Mouse (Mus musculus) midbrain, embryonic 11.5 days (tissue): ENCODE results near the gene Nmnat2. TPM values are rescaled to one million over a fixed set of nuclear protein-coding genes. Genes with fewer than 3 reads are reported as not detected.

Source experiments
- ATAC-seq: fragments of 200-750 bp; cut with Nextera tagmentation; 2 replicates; pipeline ENCODE4 v1.8.0; 2017; ENCODE audit warnings: moderate TSS enrichment, moderate library complexity; ENCODE audit not compliant: low FRiP score
- DNase-seq: peaks from one replicate; pipeline ENCODE4 v3.0.0; 2015; ENCODE audit warnings: low spot score; ENCODE audit errors: missing footprints
- H3K27ac ChIP-seq: fragments of 300-500 bp; sonication (generic); 2 replicates; pipeline ENCODE4 v1.5.1; 2014; ENCODE audit warnings: low read depth, low read length
- H3K27me3 ChIP-seq: fragments of 300-500 bp; sonication (generic); 2 replicates; pipeline ENCODE4 v1.6.1; 2014; ENCODE audit warnings: mild to moderate bottlenecking, low read length, moderate library complexity, mixed read lengths; ENCODE audit not compliant: control insufficient read depth, insufficient read depth
- H3K36me3 ChIP-seq: fragments of 300-500 bp; sonication (generic); 2 replicates; pipeline ENCODE4 v1.6.1; 2014; ENCODE audit warnings: mild to moderate bottlenecking, low read length, moderate library complexity, mixed read lengths; ENCODE audit not compliant: control insufficient read depth, insufficient read depth
- H3K4me1 ChIP-seq: fragments of 300-500 bp; sonication (generic); 2 replicates; pipeline ENCODE4 v1.6.1; 2014; ENCODE audit warnings: low read length; ENCODE audit not compliant: control insufficient read depth, insufficient read depth
- H3K4me2 ChIP-seq: fragments of 300-500 bp; sonication (generic); 2 replicates; pipeline ENCODE4 v1.6.1; 2014; ENCODE audit warnings: mild to moderate bottlenecking, moderate library complexity
- H3K4me3 ChIP-seq: fragments of 300-500 bp; sonication (generic); 2 replicates; pipeline ENCODE4 v1.5.1; 2014; ENCODE audit warnings: low read depth, low read length
- H3K9ac ChIP-seq: fragments of 300-500 bp; sonication (generic); 2 replicates; pipeline ENCODE4 v1.6.1; 2014; ENCODE audit warnings: low read length
- H3K9me3 ChIP-seq: fragments of 300-500 bp; sonication (generic); 2 replicates; pipeline ENCODE4 v1.6.1; 2016; ENCODE audit warnings: low read length; ENCODE audit not compliant: control insufficient read depth
- WGBS: fragments of 180-500 bp; shearing (Covaris S2); extraction: QIAGEN DNeasy Blood & Tissue Kit; methylation state at CpG from one replicate; pipeline ENCODE4 v1.1.7; 2014; 5-methylcytosine and 5-hydroxymethylcytosine counted together
- polyA plus RNA-seq: library from polyadenylated mRNA; unstranded; fragments of >200 nt; fragmentation: Nextera tagmentation; extraction: Ambion mirVana; gene quantifications from 2 replicates; pipeline ENCODE4 v1.2.1, GENCODE M21; 2014

The Nmnat2 gene
- polyA plus RNA-seq, 1 experiment from 2014 or later: 15.0 TPM

DNA sequence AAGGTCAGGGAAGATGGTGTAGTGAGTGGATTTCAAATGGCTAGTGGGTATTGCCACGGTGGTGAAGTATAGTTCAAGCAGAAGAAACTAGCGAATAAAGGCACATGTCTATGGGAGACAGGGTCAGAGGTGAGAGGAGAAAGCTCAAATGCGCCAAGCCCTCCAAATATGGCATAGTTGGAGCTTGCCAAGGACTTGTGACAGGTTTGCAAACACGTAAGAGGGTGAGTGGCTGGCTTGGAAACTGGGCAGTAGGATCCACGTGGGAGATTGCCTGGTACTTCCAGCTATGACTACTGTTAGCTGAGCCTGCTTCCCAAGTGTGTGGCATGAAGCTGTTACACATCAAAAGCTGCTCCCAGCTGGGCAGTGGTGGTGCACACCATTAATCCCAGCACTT lies 96.7 kb downstream of the Nmnat2 start:
- Histone ChIP-seq H3K36me3 (no peaks in the 10 kb centered on the region), H3K27ac (no peak overlapping the region), H3K27me3 (peaks cover 12% of the 10 kb centered on the region; the same call in 1 of the 2 replicates), H3K4me1 (peaks cover 15% of the 10 kb centered on the region), H3K9me3 (no peaks in the 10 kb centered on the region), H3K4me3 (no peak overlapping the region), H3K9ac (no peak overlapping the region), H3K4me2 (no peak overlapping the region)
- ATAC-seq (no peak), DNase-seq (no peak)
- 83% methylated on average over 5 of the region's 5 CpGs for WGBS

GRCm38 (mm10) chr1:153053619-153054018 lies 98.8 kb downstream of the Nmnat2 start:
- H3K9ac ChIP-seq: no peak overlapping the region
- peaks cover 15% of the 10 kb centered on the region; the same call in 1 of the 2 replicates for H3K27me3 ChIP-seq
- no peak for DNase-seq
- H3K9me3 ChIP-seq: no peaks in the 10 kb centered on the region
- H3K36me3 ChIP-seq: no peaks in the 10 kb centered on the region
- ATAC-seq: peak; percentile 31; the same call in 1 of the 2 replicates
- 13% methylated on average over 7 of the region's 7 CpGs for WGBS
- H3K4me2 ChIP-seq: no peak overlapping the region
- peaks cover 9% of the 10 kb centered on the region for H3K4me1 ChIP-seq
- no peak overlapping the region for H3K4me3 ChIP-seq
- H3K27ac ChIP-seq: no peak overlapping the region

DNA sequence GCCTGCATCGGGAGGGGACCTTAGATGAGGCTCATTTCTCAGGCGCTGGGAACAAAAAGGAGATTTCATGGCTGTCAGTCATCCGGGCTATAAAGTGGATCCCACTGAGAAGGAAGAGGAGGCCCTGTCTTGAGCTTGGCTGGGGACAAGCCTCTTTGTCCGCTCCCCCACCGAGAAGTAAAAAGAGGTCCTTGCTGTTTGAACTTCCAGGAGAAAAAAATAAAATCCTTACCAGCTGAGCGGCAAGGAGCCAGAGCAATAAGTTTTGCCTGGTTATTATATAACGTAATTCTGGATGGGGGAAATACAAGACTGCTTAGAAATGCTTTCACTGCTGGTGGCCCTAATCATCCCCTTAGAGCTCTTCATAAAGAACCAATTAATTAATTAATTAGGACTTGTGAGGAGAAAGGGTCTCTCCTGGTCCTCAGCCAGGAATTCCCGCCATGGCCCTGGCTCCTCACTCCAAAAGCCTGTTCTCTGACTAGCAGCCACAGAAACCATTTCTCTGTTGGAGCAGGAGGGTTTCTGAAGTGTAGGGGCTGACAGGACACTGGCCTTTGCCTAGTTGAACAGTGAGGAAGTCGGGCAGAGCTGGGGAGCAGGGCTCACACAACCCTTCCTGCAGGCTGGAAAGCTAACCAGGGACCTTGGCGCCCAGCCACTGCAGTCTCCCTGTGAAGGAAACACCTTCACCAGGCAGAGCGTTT lies 99.5 kb downstream of the Nmnat2 start:
- peaks cover 15% of the 10 kb centered on the region; the same call in 1 of the 2 replicates for H3K27me3 ChIP-seq

DNA sequence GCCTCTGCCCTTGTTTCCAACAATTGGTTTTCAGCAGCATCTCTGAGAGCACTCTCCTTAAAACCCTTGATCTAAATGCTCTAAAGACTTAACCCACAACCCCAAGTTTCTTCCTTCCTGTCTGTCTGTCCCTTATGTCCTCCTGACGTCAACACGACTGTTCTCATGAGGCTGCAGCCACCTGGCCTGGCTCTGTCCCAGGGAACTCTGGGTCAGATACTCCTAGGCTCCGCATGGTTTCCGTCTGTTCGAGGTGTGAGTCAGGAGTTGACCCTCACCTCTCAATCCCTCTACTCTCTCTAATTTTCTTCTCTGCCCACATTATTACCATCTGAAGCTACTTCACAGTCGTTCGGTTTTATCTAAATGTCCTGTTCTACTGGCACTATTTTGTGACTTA lies 103.5 kb downstream of the Nmnat2 start:
- DNase-seq (no peak), ATAC-seq (no peak)
- no peaks in the 10 kb centered on the region for H3K36me3 ChIP-seq
- WGBS: 88% methylated on average over 7 of the region's 7 CpGs
- H3K4me1 ChIP-seq: peaks cover 6% of the 10 kb centered on the region; the same call in 1 of the 2 replicates
- no peak overlapping the region for H3K9ac ChIP-seq
- H3K27me3 ChIP-seq: peaks cover 6% of the 10 kb centered on the region; the same call in 1 of the 2 replicates
- H3K4me3 ChIP-seq: no peak overlapping the region
- no peaks in the 10 kb centered on the region for H3K9me3 ChIP-seq
- H3K27ac ChIP-seq: no peak overlapping the region
- H3K4me2 ChIP-seq: no peak overlapping the region

More for the DNA sequence above, 99.5 kb downstream of the Nmnat2 start:
- no peak overlapping the region for H3K4me3 ChIP-seq
- H3K4me1 ChIP-seq: peaks cover 9% of the 10 kb centered on the region
- H3K36me3 ChIP-seq: no peaks in the 10 kb centered on the region
- ATAC-seq: peak; percentile 87
- H3K9ac ChIP-seq: no peak overlapping the region
- H3K4me2 ChIP-seq: no peak overlapping the region
- no peaks in the 10 kb centered on the region for H3K9me3 ChIP-seq
- 9% methylated on average over 11 of the region's 11 CpGs for WGBS
- DNase-seq: no peak
- no peak overlapping the region; the same call in 1 of the 2 replicates for H3K27ac ChIP-seq

DNA sequence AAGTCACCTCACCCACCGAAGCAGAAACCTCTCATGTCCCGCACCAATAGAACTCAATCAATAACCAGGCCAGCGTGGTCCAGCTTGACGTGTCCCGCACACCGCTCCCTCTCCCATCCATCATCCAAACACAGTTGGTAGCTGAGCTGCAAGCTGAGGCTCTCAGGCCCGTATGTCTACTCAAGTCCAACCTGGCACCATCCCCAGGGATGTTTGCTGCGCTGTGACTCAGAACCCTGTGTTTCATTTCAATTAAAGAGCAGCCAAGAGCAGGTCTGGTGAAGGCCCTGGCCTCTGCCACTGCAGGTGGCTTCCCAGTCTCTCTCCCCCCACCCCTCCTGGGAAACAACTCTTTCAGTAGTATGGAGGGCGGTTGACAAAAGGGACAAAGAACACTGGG lies 104.8 kb downstream of the Nmnat2 start:
- no peaks in the 10 kb centered on the region for H3K36me3 ChIP-seq
- 88% methylated on average over 9 of the region's 9 CpGs for WGBS
- no peak overlapping the region for H3K4me2 ChIP-seq
- DNase-seq (no peak), ATAC-seq (no peak)
- no peak overlapping the region for H3K9ac ChIP-seq
- H3K9me3 ChIP-seq: no peaks in the 10 kb centered on the region
- H3K27ac ChIP-seq: no peak overlapping the region
- peaks cover 4% of the 10 kb centered on the region; the same call in 1 of the 2 replicates for H3K27me3 ChIP-seq
- no peak overlapping the region for H3K4me3 ChIP-seq
- peaks cover under 1% of the 10 kb centered on the region; the same call in 1 of the 2 replicates for H3K4me1 ChIP-seq

DNA sequence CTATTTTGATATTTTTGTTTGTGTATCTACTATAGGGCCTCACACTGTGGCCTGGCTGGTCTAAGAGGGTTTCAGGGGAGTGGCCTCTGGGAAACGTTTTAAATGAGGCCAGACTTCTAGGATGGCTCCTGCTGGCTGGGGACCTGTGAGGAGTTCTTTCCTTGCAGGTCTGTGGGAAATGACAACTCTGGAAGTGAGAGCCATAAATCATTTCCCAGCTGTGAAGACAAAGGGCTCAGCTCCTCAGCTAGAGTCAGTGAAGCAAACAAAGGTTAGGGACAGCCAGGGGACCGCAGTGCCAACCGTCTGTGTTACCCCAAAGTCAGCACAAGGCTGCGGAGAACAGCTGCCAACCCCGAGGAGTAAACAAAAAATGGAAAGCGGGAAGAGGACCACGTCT lies 107.8 kb downstream of the Nmnat2 start:
- DNase-seq (no peak), ATAC-seq (no peak)
- no peaks in the 10 kb centered on the region for H3K4me1 ChIP-seq
- no peak overlapping the region for H3K4me3 ChIP-seq
- no peak overlapping the region for H3K27ac ChIP-seq
- WGBS: 54% methylated on average over 7 of the region's 7 CpGs
- H3K36me3 ChIP-seq: no peaks in the 10 kb centered on the region
- H3K4me2 ChIP-seq: no peak overlapping the region
- H3K27me3 ChIP-seq: no peaks in the 10 kb centered on the region; the same call in 1 of the 2 replicates
- no peaks in the 10 kb centered on the region for H3K9me3 ChIP-seq
- no peak overlapping the region for H3K9ac ChIP-seq

- H3K27me3 ChIP-seq: no peaks in the 10 kb centered on the region
- no peaks in the 10 kb centered on the region for H3K9me3 ChIP-seq
- H3K36me3 ChIP-seq: no peaks in the 10 kb centered on the region
- no peaks in the 10 kb centered on the region for H3K4me1 ChIP-seq
- ATAC-seq (no peak), DNase-seq (no peak)
- 80% methylated on average over 9 of the region's 9 CpGs for WGBS
- no peak overlapping the region for H3K4me3 ChIP-seq
- no peak overlapping the region for H3K4me2 ChIP-seq
- H3K9ac ChIP-seq: no peak overlapping the region
- H3K27ac ChIP-seq: no peak overlapping the region
Observed at GRCm38 (mm10) chr1:153064784-153065390, 110.1 kb downstream of the Nmnat2 start.

DNA sequence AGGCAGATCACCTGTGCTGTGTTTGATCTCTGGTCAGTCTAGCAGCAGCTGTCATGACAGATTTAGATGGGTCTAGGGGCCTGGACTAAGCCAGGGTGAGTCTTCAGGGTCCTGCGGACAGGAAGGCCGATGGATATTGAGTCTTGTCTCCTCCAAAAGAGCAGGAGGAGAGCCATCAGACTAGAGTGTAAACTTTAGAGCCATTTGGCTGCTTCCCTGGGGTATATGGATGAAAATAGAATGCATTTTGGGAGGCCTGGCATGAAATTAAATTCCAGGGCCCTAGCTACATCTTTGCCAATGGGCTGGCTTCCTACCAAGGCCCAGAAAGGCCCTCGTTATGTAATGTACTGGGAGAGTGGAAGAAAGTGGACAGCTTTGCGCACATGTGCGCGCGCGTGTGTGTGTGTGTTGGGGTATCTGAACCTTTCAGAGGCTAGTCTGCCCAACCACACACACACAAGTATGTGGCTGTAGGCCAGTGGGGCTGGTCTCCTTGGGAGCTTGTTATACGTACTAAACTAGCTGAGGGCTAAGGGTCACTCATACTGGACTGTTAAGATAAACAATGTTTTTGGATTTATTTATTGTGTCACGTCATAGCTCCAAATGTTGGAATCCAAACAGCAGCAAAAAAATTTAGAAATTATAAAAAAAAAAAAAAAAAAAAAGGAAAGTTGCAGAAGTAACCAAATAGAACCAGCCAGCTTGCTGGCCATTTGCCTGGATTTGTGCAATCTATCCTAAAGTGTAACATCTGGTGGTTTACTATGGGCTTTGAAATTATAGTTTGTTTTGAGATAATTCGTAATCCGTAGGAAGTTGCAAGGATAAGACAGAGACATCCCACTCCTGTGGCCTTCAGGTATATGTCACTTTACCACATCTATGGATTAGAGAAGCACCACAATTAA lies 110.9 kb downstream of the Nmnat2 start:
- H3K4me2 ChIP-seq: no peak overlapping the region
- H3K4me1 ChIP-seq: no peaks in the 10 kb centered on the region
- no peaks in the 10 kb centered on the region for H3K27me3 ChIP-seq
- no peak for DNase-seq
- no peak overlapping the region for H3K9ac ChIP-seq
- no peak for ATAC-seq
- H3K9me3 ChIP-seq: no peaks in the 10 kb centered on the region
- H3K4me3 ChIP-seq: no peak overlapping the region
- H3K27ac ChIP-seq: no peak overlapping the region
- H3K36me3 ChIP-seq: no peaks in the 10 kb centered on the region
- WGBS: 93% methylated on average over 12 of the region's 12 CpGs
